Mouse (Mus musculus) olfactory bulb, adult 2 months (tissue): ENCODE results near the gene Krtap4-7.

Experiments
- CTCF ChIP-seq: fragments of 200-500 bp; IDR thresholded peaks from 2 replicates; pipeline ENCODE4 v1.5.1; 2012; ENCODE audit warnings: low read depth, mild to moderate bottlenecking, low read length, moderate library complexity; ENCODE audit not compliant: insufficient read depth
- POLR2A ChIP-seq: fragments of 200-500 bp; IDR thresholded peaks from 2 replicates; pipeline ENCODE4 v1.6.1; 2012; ENCODE audit warnings: mild to moderate bottlenecking, low read depth, low read length, moderate library complexity; ENCODE audit not compliant: insufficient read depth

- no peak for TF ChIP-seq POLR2A
- no peak for TF ChIP-seq CTCF
Measured at GRCm38 (mm10) chr11:99644351-99644750, 462 bp upstream of the Krtap4-7 start.
